Mouse (Mus musculus) right cerebral cortex, adult 18-20 months (tissue): ENCODE measurements at regions not wholly inside any gene's neighbourhood (a gene's known extent, or its start where the extent isn't known, plus 50 kb on each side); places are given as distances from the start of the nearest gene placed in this dataset.

Source experiments
- DNase-seq: peaks from one replicate; pipeline ENCODE4 v3.0.0; 2022; ENCODE audit warnings: mixed read lengths

- DNase-seq = no peak
Observed at GRCm38 (mm10) chr3:141279041-141279554, 66.9 kb upstream of the Pdha2 start.

DNA sequence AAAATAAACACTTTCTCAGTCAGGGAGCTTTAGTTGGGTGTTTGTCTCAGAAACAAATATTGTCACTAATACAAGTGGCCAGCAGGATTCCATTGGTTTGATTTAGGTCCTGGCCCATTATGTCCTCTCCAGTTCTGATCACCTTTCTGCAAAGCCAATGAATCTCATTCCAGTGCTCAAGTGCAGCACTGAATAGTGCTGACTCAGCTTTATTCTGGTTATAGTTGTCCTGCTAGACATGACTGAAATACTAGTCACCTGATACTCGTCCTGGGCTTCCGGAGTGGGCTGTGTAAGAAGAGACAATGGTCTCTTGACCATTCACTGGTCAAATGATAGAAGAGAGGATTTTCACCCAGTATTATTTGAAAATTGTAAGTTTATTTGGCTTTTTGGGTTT is 81.6 kb upstream of the Pdha2 start:
- no peak for DNase-seq

DNA sequence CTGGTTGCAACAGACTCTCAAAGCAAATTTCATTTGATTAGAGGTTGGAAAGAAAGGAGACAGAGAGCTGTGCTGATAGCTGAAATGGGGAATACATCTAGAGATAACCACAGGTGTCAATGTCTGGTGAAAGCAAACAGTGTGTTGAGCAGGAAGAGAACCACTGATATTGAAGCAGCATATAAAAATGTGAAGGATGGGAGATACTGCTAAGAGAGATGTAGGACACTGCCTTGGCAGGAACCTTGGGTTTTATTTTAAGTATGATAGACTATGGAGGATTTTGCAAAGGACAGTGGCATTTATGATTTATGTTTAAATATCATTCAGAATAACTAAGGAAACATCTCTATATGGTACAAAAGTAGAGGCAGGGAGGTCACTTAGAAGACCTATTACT is 84.7 kb upstream of the Pdha2 start:
- DNase-seq = no peak

- DNase-seq = no peak
Observed at GRCm38 (mm10) chr3:141299749-141300148, 87.6 kb upstream of the Pdha2 start.

- DNase-seq = no peak
Observed at GRCm38 (mm10) chr3:141333517-141334113, 121.5 kb upstream of the Pdha2 start.

DNA sequence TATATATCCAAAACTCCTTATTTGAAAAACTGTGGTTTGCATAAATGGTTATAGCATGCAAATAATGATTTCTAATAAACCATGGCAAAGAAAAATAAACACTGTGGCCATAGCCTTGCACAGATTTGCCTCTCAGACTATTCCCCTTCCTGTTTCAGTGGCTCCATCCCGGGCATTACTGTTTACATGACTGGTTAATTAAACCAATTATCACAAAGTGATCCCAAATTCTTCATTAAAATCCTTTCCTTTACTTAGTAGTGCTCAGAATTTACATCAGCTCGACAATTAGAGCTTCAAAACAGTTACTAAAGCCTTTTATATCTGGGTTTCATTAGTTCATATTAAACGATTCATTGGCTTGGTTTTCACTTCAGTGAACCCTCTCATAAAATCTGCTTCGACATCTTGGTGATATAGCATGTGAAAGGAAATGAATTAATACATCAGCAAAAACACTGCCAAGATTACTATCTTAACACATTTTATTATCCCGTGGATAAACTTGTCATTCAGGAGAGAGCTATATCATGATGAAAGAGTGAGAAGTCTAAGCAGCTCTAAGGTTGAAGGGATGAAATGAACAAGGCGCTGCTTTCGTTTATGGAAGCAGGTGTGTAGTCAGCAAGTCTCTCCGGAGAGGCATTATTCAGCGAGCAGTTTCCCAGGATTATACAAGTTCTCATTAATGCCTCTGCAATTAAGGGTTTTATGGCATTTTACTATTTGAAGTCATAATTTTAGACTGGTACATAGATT is 126.2 kb upstream of the Pdha2 start:
- no peak for DNase-seq

- DNase-seq = no peak
Observed at GRCm38 (mm10) chr3:141353961-141354360, 111.1 kb upstream of the Unc5c start.

DNA sequence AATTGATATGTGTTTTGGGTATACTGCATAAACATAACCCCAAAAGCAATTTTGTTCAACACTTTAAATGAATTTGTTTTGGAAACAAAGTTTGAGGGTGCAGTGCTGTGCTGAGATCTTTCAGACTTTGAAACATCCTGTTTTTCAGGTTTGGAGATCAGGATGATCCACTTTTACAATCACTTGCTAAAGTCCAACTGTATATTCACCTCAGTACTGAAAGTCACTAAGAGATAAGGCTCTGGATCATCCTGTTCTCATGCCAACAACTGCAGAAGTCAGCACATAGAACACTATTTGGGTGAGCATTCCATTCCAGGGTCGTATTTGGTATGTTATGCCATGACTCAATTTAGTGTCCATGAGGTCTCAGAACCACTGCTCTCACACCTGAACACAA is 72.0 kb upstream of the Unc5c start:
- DNase-seq = no peak

- peak; percentile 8 for DNase-seq
Observed at GRCm38 (mm10) chr3:141398214-141398613, 66.8 kb upstream of the Unc5c start.
